Mouse (Mus musculus) intestine, postnatal 0 days (tissue): ENCODE data around the gene Rrp9. TPM values are rescaled to one million over a fixed set of nuclear protein-coding genes. Genes with fewer than 3 reads are reported as not detected.
A peak's percentile ranks its signal among the peaks of the same experiment; 100 is the strongest.

Experiments
- ATAC-seq: fragments of 200-750 bp; cut with Nextera tagmentation; 2 replicates; pipeline ENCODE4 v1.8.0; 2017; ENCODE audit warnings: mild to moderate bottlenecking, moderate TSS enrichment, moderate library complexity
- H3K27ac ChIP-seq: fragments of 300-500 bp; sonication (generic); 2 replicates; pipeline ENCODE4 v1.5.1; 2014; ENCODE audit warnings: mild to moderate bottlenecking, low read depth, low read length, moderate library complexity
- H3K27me3 ChIP-seq: fragments of 300-500 bp; sonication (generic); replicated peaks from 2 replicates; pipeline ENCODE4 v1.6.1; 2014; ENCODE audit warnings: low read length, mixed read lengths; ENCODE audit not compliant: control insufficient read depth, insufficient read depth
- H3K36me3 ChIP-seq: fragments of 300-500 bp; sonication (generic); 2 replicates; pipeline ENCODE4 v1.6.1; 2014; ENCODE audit warnings: mild to moderate bottlenecking, moderate library complexity; ENCODE audit not compliant: control insufficient read depth, insufficient read depth
- H3K4me1 ChIP-seq: fragments of 300-500 bp; sonication (generic); replicated peaks from 2 replicates; pipeline ENCODE4 v1.6.1; 2014; ENCODE audit warnings: antibody characterized with exemption, low read length, mixed read lengths; ENCODE audit not compliant: control insufficient read depth, insufficient read depth
- H3K4me2 ChIP-seq: fragments of 300-500 bp; sonication (generic); replicated peaks from 2 replicates; pipeline ENCODE4 v1.6.1; 2014; ENCODE audit warnings: low read depth, mild to moderate bottlenecking, moderate library complexity
- H3K4me3 ChIP-seq: fragments of 300-500 bp; sonication (generic); 2 replicates; pipeline ENCODE4 v1.5.1; 2014; ENCODE audit warnings: low read depth, low read length
- H3K9ac ChIP-seq: fragments of 300-500 bp; sonication (generic); 2 replicates; pipeline ENCODE4 v1.6.1; 2014; ENCODE audit warnings: mild to moderate bottlenecking, low read depth, low read length
- H3K9me3 ChIP-seq: fragments of 300-500 bp; sonication (generic); 2 replicates; pipeline ENCODE4 v1.6.1; 2016; ENCODE audit warnings: mixed run types; ENCODE audit not compliant: control insufficient read depth
- CTCF ChIP-seq: sonication (generic); IDR thresholded peaks from 2 replicates; pipeline ENCODE4 v1.5.1; 2016; ENCODE audit warnings: low read depth, mild to moderate bottlenecking, control low read depth, antibody characterized with exemption, moderate library complexity
- WGBS: fragments of 180-500 bp; shearing (Covaris S2); extraction: QIAGEN DNeasy Blood & Tissue Kit; methylation state at CpG from one replicate; pipeline ENCODE4 v1.1.7; 2014; 5-methylcytosine and 5-hydroxymethylcytosine counted together
- polyA plus RNA-seq: library from polyadenylated mRNA; unstranded; fragments of >200 nt; fragmentation: Nextera tagmentation; extraction: Ambion mirVana; gene quantifications from 2 replicates; pipeline ENCODE4 v1.2.1, GENCODE M21; 2015

The Rrp9 gene
- polyA plus RNA-seq, 1 experiment from 2014 or later, result 17.7 TPM

DNA sequence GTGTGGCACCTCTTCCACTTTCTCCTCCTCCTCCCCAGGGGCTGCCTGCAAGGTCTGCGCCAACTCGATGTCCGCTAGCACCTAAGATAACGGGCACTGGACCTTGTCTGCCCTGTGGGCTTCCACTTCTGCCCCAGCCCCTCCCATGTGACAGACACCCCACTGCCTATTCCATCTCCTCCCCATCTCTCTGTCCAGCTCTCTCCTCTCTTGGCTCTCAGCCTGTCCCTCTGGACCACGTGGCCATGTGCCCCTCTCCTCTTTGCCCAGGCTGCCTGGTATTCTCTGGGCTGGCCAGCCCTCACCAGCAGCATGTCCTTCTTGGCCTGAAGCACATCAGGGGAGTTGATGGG lies 2.0 kb upstream of the Rrp9 start:
- Histone ChIP-seq H3K4me2 (no peak overlapping the region), H3K9ac (no peak overlapping the region), H3K36me3 (no peaks in the 10 kb centered on the region; the same call in 1 of the 2 replicates), H3K27me3 (no peaks in the 10 kb centered on the region), H3K4me1 (peaks cover 8% of the 10 kb centered on the region), H3K9me3 (no peaks in the 10 kb centered on the region), H3K27ac (no peak overlapping the region), H3K4me3 (no peak overlapping the region)
- no peak for ATAC-seq
- WGBS, result 80% methylated on average over 5 of the region's 5 CpGs
- TF ChIP-seq CTCF, result no peak

DNA sequence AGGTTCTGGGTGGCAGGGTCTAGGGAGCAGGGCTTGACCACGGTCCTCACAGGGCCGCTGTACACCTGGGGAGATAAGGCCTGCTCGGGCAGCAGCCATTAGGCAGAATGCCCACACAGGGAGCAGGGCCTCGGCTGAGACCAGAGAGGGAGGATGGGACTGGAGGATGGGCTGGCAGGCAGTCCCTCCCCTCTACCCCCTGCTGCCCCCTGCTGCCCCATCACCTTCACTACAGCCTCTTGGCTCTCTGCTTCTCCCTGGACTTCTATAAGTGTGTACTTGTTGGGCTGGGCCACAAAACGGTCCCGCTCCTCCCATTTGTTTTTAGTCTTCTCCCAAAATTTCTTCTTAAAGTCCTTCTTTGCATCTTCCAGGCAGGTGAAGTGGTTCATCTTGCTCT lies 1.3 kb upstream of the Rrp9 start:
- H3K4me2 ChIP-seq, result no peak overlapping the region
- WGBS, result 12% methylated on average over 6 of the region's 6 CpGs

DNA sequence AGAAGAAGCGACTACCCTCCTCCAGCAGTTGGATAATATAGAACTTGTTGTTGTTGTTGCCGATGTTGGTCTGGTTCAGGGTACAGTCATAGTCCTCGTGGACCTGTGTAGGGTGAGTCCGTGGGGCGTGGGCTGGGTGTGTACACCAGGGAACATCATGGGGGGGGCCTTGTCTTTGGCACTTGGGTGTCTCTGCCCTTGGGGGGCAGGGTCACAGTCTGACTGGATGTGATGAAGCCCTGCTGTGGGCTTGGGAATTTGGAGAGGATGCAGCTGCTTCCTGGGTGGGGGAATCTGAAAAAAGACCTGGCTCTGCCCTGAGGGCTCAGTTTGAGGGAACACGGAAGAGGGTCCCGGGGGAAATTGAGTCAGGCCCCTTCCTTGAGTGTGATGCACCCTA lies 717 bp upstream of the Rrp9 start:
- WGBS, result 70% methylated on average over 7 of the region's 7 CpGs
- TF ChIP-seq CTCF, result no peak
- H3K9ac ChIP-seq, result no peak overlapping the region
- H3K4me3 ChIP-seq, result no peak overlapping the region
- 0 out of 2 replicates have a peak overlapping the region, but pooled peaks have one; percentile 53 for H3K4me2 ChIP-seq
- H3K36me3 ChIP-seq, result peaks cover 12% of the 10 kb centered on the region; the same call in 1 of the 2 replicates
- no peaks in the 10 kb centered on the region for H3K9me3 ChIP-seq
- no peak for ATAC-seq
- H3K27me3 ChIP-seq, result no peaks in the 10 kb centered on the region
- H3K4me1 ChIP-seq, result peaks cover 8% of the 10 kb centered on the region
- no peak overlapping the region for H3K27ac ChIP-seq

More for the DNA sequence above, 1.3 kb upstream of the Rrp9 start:
- no peak for ATAC-seq
- Histone ChIP-seq H3K4me1 (peaks cover 8% of the 10 kb centered on the region), H3K36me3 (peaks cover 6% of the 10 kb centered on the region; the same call in 1 of the 2 replicates), H3K9me3 (no peaks in the 10 kb centered on the region), H3K4me3 (no peak overlapping the region), H3K27ac (no peak overlapping the region), H3K9ac (no peak overlapping the region), H3K27me3 (no peaks in the 10 kb centered on the region)
- peak; percentile 89 for TF ChIP-seq CTCF

DNA sequence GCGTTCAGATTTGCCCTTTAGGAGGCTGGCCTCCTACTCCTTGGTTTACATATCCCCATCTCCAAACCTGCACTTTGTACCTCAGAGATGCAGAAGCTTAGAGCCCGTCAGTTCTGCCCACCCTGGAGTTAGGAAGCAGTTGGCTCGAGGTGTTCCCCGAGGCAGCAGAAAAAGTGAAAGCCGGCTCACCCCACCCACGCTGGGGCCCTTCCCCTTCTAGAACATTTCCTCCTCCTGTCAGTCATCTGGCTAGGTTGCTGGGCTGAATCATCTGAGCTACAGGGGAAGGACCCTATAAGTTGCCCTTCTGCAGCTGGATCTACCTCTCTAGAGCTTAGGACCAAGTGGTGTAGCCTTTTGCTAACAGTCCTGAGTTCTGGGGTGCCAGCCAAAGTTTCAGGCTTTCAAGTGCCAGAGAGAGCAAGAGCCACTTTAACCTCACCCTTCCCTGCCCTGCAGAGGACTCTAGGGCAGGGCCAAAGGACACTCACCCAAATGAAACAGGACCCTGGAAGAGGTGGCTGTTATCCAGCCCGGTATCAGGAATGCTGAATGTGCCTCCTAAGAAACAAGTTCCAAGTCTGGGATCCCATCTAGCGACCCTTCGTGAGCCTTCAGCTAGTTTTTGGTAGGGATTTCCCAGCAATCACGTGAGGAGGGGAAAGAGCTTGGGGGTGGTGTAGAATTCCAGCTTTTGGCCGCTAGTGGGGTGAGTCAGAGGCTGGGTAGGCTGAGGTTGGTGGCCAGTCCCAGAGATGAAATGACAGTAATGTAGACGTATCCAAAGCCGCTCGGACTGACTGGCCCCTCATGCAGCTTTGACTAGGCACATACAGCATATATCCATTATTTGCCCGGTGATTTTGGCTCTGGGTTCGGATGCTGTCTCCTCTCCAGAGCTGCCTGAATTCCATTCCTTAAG lies 500 bp downstream of the Rrp9 start:
- Histone ChIP-seq H3K27me3 (no peaks in the 10 kb centered on the region), H3K4me1 (peaks cover 8% of the 10 kb centered on the region), H3K9me3 (no peaks in the 10 kb centered on the region), H3K9ac (peak overlapping the region; percentile 37; the same call in 1 of the 2 replicates), H3K36me3 (peaks cover 23% of the 10 kb centered on the region), H3K4me2 (peak overlapping the region; percentile 53), H3K27ac (peak overlapping the region; percentile 46; the same call in 1 of the 2 replicates), H3K4me3 (peak overlapping the region; percentile 26)
- peak; percentile 28 for ATAC-seq
- no peak for TF ChIP-seq CTCF
- 16% methylated on average over 16 of the region's 16 CpGs for WGBS

DNA sequence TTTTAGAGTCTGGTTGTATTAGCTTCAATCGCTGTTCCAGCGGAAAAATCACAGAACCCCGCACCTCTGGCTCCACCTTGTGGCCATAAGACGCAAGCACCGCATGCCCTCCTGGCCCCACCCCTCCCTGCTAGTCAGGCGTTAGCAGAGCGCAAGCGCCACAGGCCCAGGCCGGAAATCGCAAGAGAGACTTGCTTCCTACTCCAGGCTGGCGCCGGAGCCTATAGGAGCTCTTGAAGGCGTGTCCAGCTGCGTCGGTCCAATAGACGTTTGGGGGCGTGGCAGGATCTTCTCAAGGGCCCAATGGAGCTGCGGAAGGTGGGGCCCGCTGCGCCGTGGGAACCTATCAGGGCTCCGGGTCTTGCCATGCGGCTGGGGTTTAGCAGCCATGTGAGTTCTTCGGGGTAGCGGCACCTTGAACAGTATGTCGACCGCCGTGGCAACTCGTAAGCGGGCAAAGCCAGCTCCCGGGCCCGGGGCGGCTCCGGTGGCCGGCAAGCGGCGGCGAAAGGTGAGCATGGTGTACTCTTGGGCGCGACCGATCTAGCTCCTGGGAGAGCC lies 1.2 kb downstream of the Rrp9 start, which contains the start of gene Parp3:
Gene Parp3, minus strand, starts transcription at position 26 of the 561 bp plus-strand sequence.
- peaks cover 8% of the 10 kb centered on the region for H3K4me1 ChIP-seq
- peak within 1 kb of the TSS; percentile 58 for H3K4me3 ChIP-seq
- H3K9me3 ChIP-seq, result no peaks in the 10 kb centered on the region
- peak within 1 kb of the TSS; percentile 55 for H3K9ac ChIP-seq
- H3K4me2 ChIP-seq, result peak within 1 kb of the TSS; percentile 85
- ATAC-seq, result peak; percentile 99
- H3K27ac ChIP-seq, result peak within 1 kb of the TSS; percentile 46; the same call in 1 of the 2 replicates
- under 1% methylated on average over 41 of the region's 41 CpGs for WGBS
- peaks cover 28% of the 10 kb centered on the region for H3K36me3 ChIP-seq
- TF ChIP-seq CTCF, result peak; percentile 97
- H3K27me3 ChIP-seq, result no peaks in the 10 kb centered on the region

DNA sequence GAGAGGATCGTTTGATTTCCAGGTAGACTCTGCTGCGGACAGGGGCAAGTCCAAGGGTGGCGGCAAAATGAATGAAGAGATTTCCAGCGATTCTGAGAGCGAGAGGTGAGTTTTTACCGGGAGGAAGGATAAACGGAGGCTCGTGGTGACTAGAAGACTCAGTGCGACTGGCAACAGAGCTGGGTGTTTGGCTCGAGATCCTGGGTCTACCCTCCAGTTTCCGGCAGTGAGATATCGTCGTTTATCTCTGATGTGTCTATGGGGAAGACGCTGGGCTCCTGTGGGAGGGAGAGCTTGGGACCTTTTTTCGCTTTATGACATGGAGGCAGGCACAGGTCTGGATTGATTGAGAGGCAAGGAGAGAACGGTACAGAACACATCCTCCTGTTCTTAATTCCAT lies 1.9 kb downstream of the Rrp9 start:
- under 1% methylated on average over 16 of the region's 16 CpGs for WGBS

More for the DNA sequence above, 1.9 kb downstream of the Rrp9 start:
- H3K4me1 ChIP-seq, result peaks cover 8% of the 10 kb centered on the region
- no peak overlapping the region for H3K27ac ChIP-seq
- TF ChIP-seq CTCF, result no peak
- ATAC-seq, result no peak
- H3K36me3 ChIP-seq, result peaks cover 31% of the 10 kb centered on the region
- peak overlapping the region; percentile 85 for H3K4me2 ChIP-seq
- H3K4me3 ChIP-seq, result peak overlapping the region; percentile 58
- H3K9ac ChIP-seq, result peak overlapping the region; percentile 55
- H3K27me3 ChIP-seq, result no peaks in the 10 kb centered on the region
- no peaks in the 10 kb centered on the region for H3K9me3 ChIP-seq
